In the genomic region with DNA sequence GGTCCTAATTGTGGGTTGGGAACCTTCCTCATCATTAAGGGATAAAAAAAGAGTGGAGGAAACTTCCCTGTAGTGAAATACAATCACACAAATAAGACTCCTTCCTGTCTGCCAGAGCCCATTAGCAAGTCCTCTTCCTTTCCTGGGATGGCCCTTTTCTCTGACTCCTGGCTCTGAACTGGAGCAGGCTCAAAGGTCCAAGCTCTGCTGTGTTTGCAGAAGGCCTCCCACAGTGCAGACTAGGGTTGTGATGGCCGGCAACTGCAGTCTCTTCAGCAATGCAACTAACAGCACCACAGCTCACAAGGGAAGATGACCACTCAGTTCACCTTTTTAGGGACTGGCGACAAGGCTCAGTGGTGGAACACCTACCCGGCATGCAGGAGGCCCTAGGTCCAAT, we compare ENCODE assay signal across 20 mouse cellular contexts. TPM values are rescaled to one million over a fixed set of nuclear protein-coding genes. Genes with fewer than 3 reads are reported as not detected.
DNase-seq lines count a peak whose midpoint lies in the region; ATAC-seq lines count a peak whose summit lies in the region.
"Had no signal": no experiment of that assay in that cellular context is flagged by ENCODE, and none has a peak within 500 bp of the region (broad histone marks: within the 10 kb centered on the region; RNA-seq: fewer than 3 reads in every experiment).

No protein-coding gene starts in this region.

- peak overlapping the region; percentile 81 for H3K27ac ChIP-seq in heart, embryonic 13.5 days (replicated peaks)
- H3K27ac ChIP-seq in liver, embryonic 16.5 days (ENCODE audit: low read length) = peak overlapping the region; percentile 57; the same call in 1 of the 2 replicates
- H3K27ac ChIP-seq: embryonic facial prominence, embryonic 13.5 days; hindbrain, embryonic 10.5 days; lung, embryonic 15.5 days; midbrain, embryonic 13.5 days had no signal

- peaks cover 63% of the 10 kb centered on the region for H3K36me3 ChIP-seq in heart, embryonic 13.5 days
- peaks cover 3% of the 10 kb centered on the region; the same call in 1 of the 2 replicates for H3K36me3 ChIP-seq in liver, embryonic 16.5 days (ENCODE audit: control insufficient read depth, insufficient read depth)

- WGBS in heart, embryonic 13.5 days = 83% methylated on average over 3 of the region's 3 CpGs
- 72% methylated on average over 3 of the region's 3 CpGs for WGBS in liver, embryonic 16.5 days (ENCODE audit: insufficient replicate concordance)

- peaks cover 9% of the 10 kb centered on the region; the same call in 1 of the 2 replicates for H3K27me3 ChIP-seq in heart, embryonic 13.5 days (replicated peaks)
- no peaks in the 10 kb centered on the region for H3K27me3 ChIP-seq in liver, embryonic 16.5 days (ENCODE audit: control insufficient read depth, insufficient read depth, low read depth, low read length)
- H3K27me3 ChIP-seq: embryonic facial prominence, embryonic 13.5 days; lung, embryonic 15.5 days; midbrain, embryonic 13.5 days had no signal

- peaks cover 10% of the 10 kb centered on the region for H3K4me1 ChIP-seq in heart, embryonic 13.5 days
- H3K4me1 ChIP-seq in liver, embryonic 16.5 days (ENCODE audit: control insufficient read depth, low read depth, low read length) = no peaks in the 10 kb centered on the region; the same call in none of the 2 replicates
- H3K4me1 ChIP-seq: embryonic facial prominence, embryonic 13.5 days; hindbrain, embryonic 10.5 days; lung, embryonic 15.5 days; midbrain, embryonic 13.5 days had no signal

- no peaks in the 10 kb centered on the region for H3K9me3 ChIP-seq in heart, embryonic 13.5 days
- no peaks in the 10 kb centered on the region for H3K9me3 ChIP-seq in liver, embryonic 16.5 days (replicated peaks; ENCODE audit: control insufficient read depth, low read length)
- H3K9me3 ChIP-seq: embryonic facial prominence, embryonic 13.5 days; hindbrain, embryonic 10.5 days; lung, embryonic 15.5 days; midbrain, embryonic 13.5 days had no signal

- H3K4me2 ChIP-seq in heart, embryonic 13.5 days = no peak overlapping the region
- no peak overlapping the region for H3K4me2 ChIP-seq in liver, embryonic 16.5 days (ENCODE audit: low read depth, low read length)
- H3K4me2 ChIP-seq: embryonic facial prominence, embryonic 13.5 days; lung, embryonic 15.5 days; midbrain, embryonic 13.5 days had no signal

- no peak for ATAC-seq in heart, embryonic 13.5 days (ENCODE audit: extremely low read depth, insufficient number of reproducible peaks, low FRiP score, low TSS enrichment)
- peak; percentile 63; the same call in 1 of the 2 replicates for ATAC-seq in liver, embryonic 16.5 days (ENCODE audit: low read depth)
- ATAC-seq: midbrain, embryonic 13.5 days had no signal

- H3K9ac ChIP-seq in heart, embryonic 13.5 days = peak overlapping the region; percentile 44; the same call in 1 of the 2 replicates
- no peak overlapping the region for H3K9ac ChIP-seq in liver, embryonic 16.5 days (ENCODE audit: low read depth, low read length)
- H3K9ac ChIP-seq: embryonic facial prominence, embryonic 13.5 days; lung, embryonic 15.5 days; midbrain, embryonic 13.5 days had no signal

- no peak overlapping the region for H3K4me3 ChIP-seq in heart, embryonic 13.5 days
- no peak overlapping the region for H3K4me3 ChIP-seq in liver, embryonic 16.5 days (ENCODE audit: low read depth, low read length)
- H3K4me3 ChIP-seq: embryonic facial prominence, embryonic 13.5 days; hindbrain, embryonic 10.5 days; lung, embryonic 15.5 days; midbrain, embryonic 13.5 days had no signal

- DNase-seq in heart, adult 8-10 months (ENCODE audit: low spot score) = no peak
- peak; percentile 34 for DNase-seq in kidney, adult 18-20 months
- no peak for DNase-seq in kidney, postnatal 4 days
- peak; percentile 53 for DNase-seq in kidney, postnatal 14 days
- no peak for DNase-seq in lung, postnatal 10 days
- DNase-seq in right cerebral cortex, adult 2 months (ENCODE audit: low spot score in 2 of 2) = no peak
- DNase-seq: cerebellum, adult 8-10 months; gastrocnemius, postnatal 14 days; retina, postnatal 1 day; thymus, postnatal 25 days had no signal

RNA-seq across cellular contexts. Expression of a gene that starts 4.2 kb away (rescaled TPM):
- polyA plus RNA-seq in heart, embryonic 13.5 days (2015; fragmentation: Nextera tagmentation; extraction: Ambion mirVana) = not detected in 2 replicates
- under 1 TPM in 1 of 4 experiments, not detected in 3; 0.03 TPM for total RNA-seq in heart, adult 8-10 months (2022)
- not detected in 2 replicates for polyA plus RNA-seq in liver, embryonic 16.5 days (2015; fragmentation: Nextera tagmentation; extraction: Ambion mirVana)
- total RNA-seq: adrenal gland, postnatal 36 days; gastrocnemius, postnatal 14 days; left cerebral cortex, adult 8-10 months; megakaryocyte progenitor cell, adult 5-6 weeks; neutrophil, adult 5-6 weeks had no signal
- polyA plus RNA-seq: lung, embryonic 15.5 days; midbrain, embryonic 13.5 days had no signal

RNA-seq across cellular contexts. Expression of a gene that starts 23.8 kb away (rescaled TPM):
- 90.2 and 102 TPM in 2 replicates for polyA plus RNA-seq in heart, embryonic 13.5 days (2015; fragmentation: Nextera tagmentation; extraction: Ambion mirVana)
- total RNA-seq in heart, adult 8-10 months (2022) = 10 to 100 TPM; 24.5 to 29.9 (median 26.0) TPM
- polyA plus RNA-seq in liver, embryonic 16.5 days (2015; fragmentation: Nextera tagmentation; extraction: Ambion mirVana) = 47.6 and 47.9 TPM in 2 replicates

RNA-seq across cellular contexts. Expression of a gene that starts 36.4 kb away (rescaled TPM):
- 31.0 and 32.3 TPM in 2 replicates for polyA plus RNA-seq in heart, embryonic 13.5 days (2015; fragmentation: Nextera tagmentation; extraction: Ambion mirVana)
- 10 to 100 TPM; 28.2 to 36.0 (median 32.7) TPM for total RNA-seq in heart, adult 8-10 months (2022)
- 34.1 and 34.5 TPM in 2 replicates for polyA plus RNA-seq in liver, embryonic 16.5 days (2015; fragmentation: Nextera tagmentation; extraction: Ambion mirVana)

RNA-seq across cellular contexts. Expression of a gene that starts 57.4 kb away (rescaled TPM):
- polyA plus RNA-seq in heart, embryonic 13.5 days (2015; fragmentation: Nextera tagmentation; extraction: Ambion mirVana) = 4.0 and 6.1 TPM in 2 replicates
- total RNA-seq in heart, adult 8-10 months (2022) = 10 to 100 TPM in 2 of 4 experiments, 1 to 10 TPM in 2; 7.5 to 12.5 (median 9.4) TPM
- 1.1 and 1.2 TPM in 2 replicates for polyA plus RNA-seq in liver, embryonic 16.5 days (2015; fragmentation: Nextera tagmentation; extraction: Ambion mirVana)

Comparison
In these comparisons a context has a peak if more than half of its experiments do, and no peak if none do; other contexts are left out.
1. DNase-seq: peak in kidney, adult 18-20 months (single experiment) and kidney, postnatal 14 days (single experiment); none in heart, adult 8-10 months (single experiment), kidney, postnatal 4 days (0 of 2), lung, postnatal 10 days (single experiment) and right cerebral cortex, adult 2 months (0 of 2).